In genomic region chr13:17297462-17298005, GRCm38 (mm10) we compare ENCODE assay signal across 29 mouse cellular contexts.
DNase-seq lines count a peak whose midpoint lies in the region; ATAC-seq and TF ChIP-seq lines count a peak whose summit lies in the region.
"Had no signal": no experiment of that assay in that cellular context is flagged by ENCODE, and none has a peak within 500 bp of the region (broad histone marks: within the 10 kb centered on the region; RNA-seq: fewer than 3 reads in every experiment).

No protein-coding gene starts in this region.

- H3K36me3 ChIP-seq in forebrain, postnatal 0 days (ENCODE audit: insufficient read depth), result no peaks in the 10 kb centered on the region
- H3K36me3 ChIP-seq: G1E; heart, embryonic 12.5 days; hindbrain, embryonic 12.5 days; liver, embryonic 12.5 days; midbrain, embryonic 10.5 days; stomach, embryonic 15.5 days had no signal

- no peaks in the 10 kb centered on the region for H3K9me3 ChIP-seq in forebrain, postnatal 0 days (ENCODE audit: low read length)
- H3K9me3 ChIP-seq: G1E; heart, embryonic 12.5 days; hindbrain, embryonic 12.5 days; liver, embryonic 12.5 days; midbrain, embryonic 10.5 days; stomach, embryonic 15.5 days had no signal

- H3K4me1 ChIP-seq in forebrain, postnatal 0 days (ENCODE audit: insufficient read depth), result no peaks in the 10 kb centered on the region
- H3K4me1 ChIP-seq: hindbrain, embryonic 12.5 days; liver, embryonic 12.5 days; stomach, embryonic 15.5 days had no signal

- WGBS in forebrain, postnatal 0 days, result 60% methylated on average over 1 of the region's 1 CpGs

- H3K27me3 ChIP-seq in forebrain, postnatal 0 days (ENCODE audit: insufficient read depth, low read length), result no peaks in the 10 kb centered on the region
- H3K27me3 ChIP-seq: CH12.LX; heart, embryonic 12.5 days; hindbrain, embryonic 12.5 days; liver, embryonic 12.5 days; Patski; stomach, embryonic 15.5 days had no signal

- TF ChIP-seq CTCF in forebrain, postnatal 0 days (IDR thresholded peaks at IDR 0.05; ENCODE audit: low read depth), result no peak

- no peak overlapping the region for H3K27ac ChIP-seq in forebrain, postnatal 0 days (ENCODE audit: low read depth, low read length)
- H3K27ac ChIP-seq: hindbrain, embryonic 12.5 days; liver, embryonic 12.5 days; midbrain, embryonic 10.5 days; stomach, embryonic 15.5 days had no signal

- no peak overlapping the region for H3K4me2 ChIP-seq in forebrain, postnatal 0 days (ENCODE audit: low read depth)
- H3K4me2 ChIP-seq: heart, embryonic 12.5 days; hindbrain, embryonic 12.5 days; liver, embryonic 12.5 days; stomach, embryonic 15.5 days had no signal

- ATAC-seq in frontal cortex, adult (ENCODE audit: low TSS enrichment), result peak; percentile 55
- peak; percentile 47; the same call in 1 of the 2 replicates for ATAC-seq in forebrain, postnatal 0 days
- ATAC-seq: intestine, postnatal 0 days; liver, embryonic 12.5 days; midbrain, embryonic 16.5 days had no signal

- DNase-seq in frontal cortex, postnatal 10 days (ENCODE audit: low spot score in 2 of 2), result no peak
- DNase-seq in 3T3-L1 (ENCODE audit: low read depth, low spot score), result peak; percentile 4
- peak; percentile 34 for DNase-seq in brain, embryonic 18.5 days (ENCODE audit: low read depth, low spot score)
- DNase-seq in forebrain, postnatal 0 days, result peak; percentile 29
- DNase-seq in cerebellum, adult 11-12 months, result no peak
- no peak for DNase-seq in layer of hippocampus, adult 8-10 months (ENCODE audit: low spot score in 2 of 2)
- DNase-seq in cerebellum, adult 9-10 months, result no peak
- DNase-seq: adrenal gland, postnatal 36 days; B cell, adult 2 months; cerebellum, adult 8-10 months; gastrocnemius, postnatal 10 days; heart, adult 11 months; heart, postnatal 14 days; kidney, postnatal 25 days; right cerebral cortex, adult 18-20 months; thymus, adult 18-20 months; thymus, postnatal 36 days had no signal

- H3K9ac ChIP-seq in forebrain, postnatal 0 days, result no peak overlapping the region
- H3K9ac ChIP-seq: heart, embryonic 12.5 days; hindbrain, embryonic 12.5 days; liver, embryonic 12.5 days; stomach, embryonic 15.5 days had no signal

- H3K4me3 ChIP-seq in forebrain, postnatal 0 days (ENCODE audit: low read depth, low read length), result no peak overlapping the region
- H3K4me3 ChIP-seq: heart, embryonic 12.5 days; hindbrain, embryonic 12.5 days; liver, embryonic 12.5 days; midbrain, embryonic 10.5 days; myocyte; stomach, embryonic 15.5 days had no signal

Comparison
In these comparisons a context has a peak if more than half of its experiments do, and no peak if none do; other contexts are left out.
1. DNase-seq: peak in 3T3-L1 (single experiment), brain, embryonic 18.5 days (single experiment) and forebrain, postnatal 0 days (single experiment); none in frontal cortex, postnatal 10 days (0 of 2), cerebellum, adult 11-12 months (single experiment), layer of hippocampus, adult 8-10 months (0 of 2) and cerebellum, adult 9-10 months (single experiment).